Mouse (Mus musculus) kidney, adult 2 months (tissue): ENCODE results near the gene Lman1l. TPM values are rescaled to one million over a fixed set of nuclear protein-coding genes. Genes with fewer than 3 reads are reported as not detected.
A peak's percentile ranks its signal among the peaks of the same experiment; 100 is the strongest.

ENCODE experiments used
- DNase-seq: peaks from one replicate; pipeline ENCODE4 v3.0.0; 2021
- H3K27ac ChIP-seq: fragments of 200-500 bp; 2 replicates; pipeline ENCODE4 v1.5.1; 2012; ENCODE audit warnings: low read depth, low read length, control low read depth, inconsistent platforms; ENCODE audit not compliant: insufficient read depth
- H3K27me3 ChIP-seq: fragments of 200-500 bp; replicated peaks from 2 replicates; pipeline ENCODE4 v1.6.1; 2012; ENCODE audit warnings: mild to moderate bottlenecking, moderate library complexity, low read length, inconsistent platforms; ENCODE audit not compliant: control insufficient read depth, insufficient read depth
- H3K36me3 ChIP-seq: fragments of 200-500 bp; 2 replicates; pipeline ENCODE4 v1.6.1; 2012; ENCODE audit warnings: mild to moderate bottlenecking, moderate library complexity, low read length, inconsistent platforms; ENCODE audit not compliant: control insufficient read depth, insufficient read depth
- H3K4me1 ChIP-seq: fragments of 200-500 bp; 2 replicates; pipeline ENCODE4 v1.6.1; 2011; ENCODE audit warnings: low read length; ENCODE audit not compliant: control insufficient read depth, insufficient read depth
- H3K4me3 ChIP-seq: fragments of 200-500 bp; 2 replicates; pipeline ENCODE4 v1.5.1; 2011; ENCODE audit warnings: mild to moderate bottlenecking, low read depth, low read length, control low read depth; ENCODE audit not compliant: insufficient read depth
- CTCF ChIP-seq: fragments of 200-500 bp; conservative IDR thresholded peaks from 2 replicates; pipeline ENCODE4 v1.5.1; 2011; ENCODE audit warnings: low read depth, mild to moderate bottlenecking, control low read depth, low read length, moderate library complexity, mixed read lengths; ENCODE audit not compliant: insufficient read depth, insufficient read length
- POLR2A ChIP-seq: fragments of 200-500 bp; IDR thresholded peaks from one replicate; pipeline ENCODE4 v1.6.1; 2011; ENCODE audit warnings: low read depth, low read length, control low read depth
- WGBS: fragments of 180-500 bp; shearing (Covaris S2); methylation state at CpG from one replicate; pipeline ENCODE4 v1.1.7; 2018; 5-methylcytosine and 5-hydroxymethylcytosine counted together
- polyA plus RNA-seq: library from polyadenylated mRNA; depleted of rRNA; stranded (reverse); fragments of >200 nt; gene quantifications from 2 replicates; pipeline ENCODE4 v1.2.3, GENCODE M21; 2012

Lman1l gene
- polyA plus RNA-seq, 1 experiment = not detected

DNA sequence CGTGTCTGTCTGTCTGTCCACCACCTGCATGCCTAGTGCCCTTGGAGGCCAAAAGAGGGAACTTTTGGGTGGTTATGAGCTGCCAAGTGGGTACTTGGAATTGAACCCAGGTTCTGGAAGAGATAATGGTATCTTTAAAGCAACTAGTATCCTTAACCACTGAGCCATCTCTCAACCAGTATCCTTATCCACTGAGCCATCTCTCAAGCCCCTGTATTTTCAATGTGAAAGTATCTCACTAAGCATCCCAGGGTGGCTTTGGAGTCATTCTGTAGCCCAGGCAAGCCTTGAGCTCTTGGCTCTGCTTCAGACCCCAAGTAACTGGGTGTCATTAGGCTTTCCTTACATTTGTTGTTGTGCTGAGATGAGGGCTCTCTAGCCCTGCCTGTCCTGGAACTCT, 34.4 kb upstream of the Lman1l start:
- H3K4me1 ChIP-seq = no peaks in the 10 kb centered on the region; the same call in 1 of the 2 replicates
- TF ChIP-seq POLR2A (no peak), CTCF (no peak)
- 90% methylated on average over 1 of the region's 1 CpGs for WGBS

GRCm38 (mm10) chr9:57653283-57653682, 32.7 kb upstream of the Lman1l start, which contains the start of gene Csk:
Gene Csk, minus strand, starts transcription at chr9:57653631.
- TF ChIP-seq POLR2A = no peak
- no peak for TF ChIP-seq CTCF
- no peaks in the 10 kb centered on the region for H3K36me3 ChIP-seq
- no peak within 1 kb of the TSS for H3K27ac ChIP-seq
- no peaks in the 10 kb centered on the region; the same call in 1 of the 2 replicates for H3K4me1 ChIP-seq
- no peak within 1 kb of the TSS for H3K4me3 ChIP-seq
- WGBS = 85% methylated on average over 5 of the region's 5 CpGs
- H3K27me3 ChIP-seq = no peaks in the 10 kb centered on the region
- DNase-seq = no peak

More for the DNA sequence above, 34.4 kb upstream of the Lman1l start:
- Histone ChIP-seq H3K4me3 (no peak overlapping the region), H3K27ac (no peak overlapping the region), H3K36me3 (no peaks in the 10 kb centered on the region), H3K27me3 (no peaks in the 10 kb centered on the region)
- no peak for DNase-seq

DNA sequence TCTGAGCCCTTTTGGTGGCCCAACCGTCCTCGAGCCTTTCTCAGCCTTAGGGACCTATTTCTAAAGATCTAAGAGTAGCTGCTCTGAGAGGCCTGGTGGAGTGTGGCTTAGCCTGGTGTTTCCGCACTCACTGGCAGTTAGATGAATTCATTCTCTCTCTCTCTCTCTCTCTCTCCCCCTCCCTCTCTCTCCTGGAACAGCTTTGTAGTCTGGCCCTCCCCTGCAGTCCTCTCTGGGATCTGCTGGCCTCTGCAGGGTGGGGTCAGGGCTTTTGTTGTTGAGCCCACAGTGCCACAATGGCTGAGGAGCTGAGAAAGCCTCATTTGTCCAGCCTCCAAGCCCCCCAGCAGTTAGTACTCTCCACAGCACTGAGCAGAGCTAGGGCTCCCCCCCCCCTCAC, 32.3 kb upstream of the Lman1l start:
- TF ChIP-seq POLR2A = no peak
- no peak for TF ChIP-seq CTCF
- Histone ChIP-seq H3K36me3 (no peaks in the 10 kb centered on the region), H3K27me3 (no peaks in the 10 kb centered on the region), H3K27ac (no peak overlapping the region), H3K4me1 (no peaks in the 10 kb centered on the region; the same call in 1 of the 2 replicates), H3K4me3 (no peak overlapping the region)
- DNase-seq = no peak
- WGBS = 81% methylated on average over 3 of the region's 3 CpGs

DNA sequence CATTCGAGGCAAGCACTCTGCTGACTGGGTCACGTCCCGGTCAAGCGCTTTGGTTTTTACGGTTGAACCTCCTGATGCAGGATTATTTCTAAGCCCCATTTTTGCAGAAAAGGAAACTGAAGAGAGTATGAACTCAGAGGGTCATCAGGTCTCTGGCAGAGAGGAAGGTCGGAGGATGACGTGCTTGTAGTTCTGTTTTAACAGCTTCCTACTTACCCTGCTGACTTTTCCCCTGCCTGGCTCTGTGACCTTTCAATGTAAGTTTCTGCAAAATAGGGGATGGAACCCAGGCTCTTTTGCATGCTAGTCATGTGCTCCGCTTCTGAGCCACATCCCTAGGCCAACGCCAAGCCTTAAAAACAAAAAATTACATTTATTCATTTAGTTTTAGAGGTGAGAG, 31.8 kb upstream of the Lman1l start:
- H3K36me3 ChIP-seq = no peaks in the 10 kb centered on the region
- H3K4me3 ChIP-seq = no peak overlapping the region
- no peak overlapping the region; the same call in 1 of the 2 replicates for H3K27ac ChIP-seq
- H3K27me3 ChIP-seq = no peaks in the 10 kb centered on the region
- WGBS = 72% methylated on average over 9 of the region's 9 CpGs
- TF ChIP-seq CTCF (no peak), POLR2A (no peak)
- DNase-seq = no peak
- no peaks in the 10 kb centered on the region; the same call in 1 of the 2 replicates for H3K4me1 ChIP-seq

GRCm38 (mm10) chr9:57650786-57651311, 30.3 kb upstream of the Lman1l start:
- peak; percentile 29 for DNase-seq
- no peak overlapping the region for H3K27ac ChIP-seq
- no peaks in the 10 kb centered on the region for H3K27me3 ChIP-seq
- H3K4me1 ChIP-seq = no peaks in the 10 kb centered on the region; the same call in 1 of the 2 replicates
- no peaks in the 10 kb centered on the region for H3K36me3 ChIP-seq
- TF ChIP-seq POLR2A (no peak), CTCF (no peak)
- no peak overlapping the region for H3K4me3 ChIP-seq
- 67% methylated on average over 6 of the region's 6 CpGs for WGBS

- H3K4me3 ChIP-seq = no peak overlapping the region
- H3K27ac ChIP-seq = no peak overlapping the region; the same call in 1 of the 2 replicates
- no peaks in the 10 kb centered on the region for H3K27me3 ChIP-seq
- H3K4me1 ChIP-seq = no peaks in the 10 kb centered on the region
- WGBS = 98% methylated on average over 6 of the region's 6 CpGs
- TF ChIP-seq CTCF (no peak), POLR2A (no peak)
- no peak for DNase-seq
- no peaks in the 10 kb centered on the region for H3K36me3 ChIP-seq
Measured at GRCm38 (mm10) chr9:57650130-57650785, 29.7 kb upstream of the Lman1l start.

GRCm38 (mm10) chr9:57647286-57648108, 26.9 kb upstream of the Lman1l start:
- WGBS = 81% methylated on average over 4 of the region's 4 CpGs
- no peaks in the 10 kb centered on the region for H3K36me3 ChIP-seq
- no peaks in the 10 kb centered on the region for H3K27me3 ChIP-seq
- no peak for DNase-seq
- no peak overlapping the region for H3K27ac ChIP-seq
- H3K4me1 ChIP-seq = peaks cover 15% of the 10 kb centered on the region
- H3K4me3 ChIP-seq = no peak overlapping the region
- TF ChIP-seq CTCF = no peak
- no peak for TF ChIP-seq POLR2A
